Mouse (Mus musculus): ENCODE results near the gene Pik3cg.

The Pik3cg gene

GRCm38 (mm10) chr12:32145651-32146050, 62.8 kb downstream of the Pik3cg start:
- in situ Hi-C loops (cut with MboI, MseI): loop anchor here (5.0 kb wide), 1 partner anchor 178 kb away; no protein-coding TSS in a partner anchor

- in situ Hi-C loops (cut with MboI, MseI): no loop called here
Measured at GRCm38 (mm10) chr12:32144513-32144912, 63.9 kb downstream of the Pik3cg start.

GRCm38 (mm10) chr12:32143782-32144181, 64.7 kb downstream of the Pik3cg start:
- in situ Hi-C loops (cut with MboI, MseI): no loop called here

GRCm38 (mm10) chr12:32143151-32143550, 65.3 kb downstream of the Pik3cg start:
- in situ Hi-C loops (cut with MboI, MseI): no loop called here

GRCm38 (mm10) chr12:32141766-32142165, 66.7 kb downstream of the Pik3cg start:
- in situ Hi-C loops (cut with MboI, MseI): no loop called here

DNA sequence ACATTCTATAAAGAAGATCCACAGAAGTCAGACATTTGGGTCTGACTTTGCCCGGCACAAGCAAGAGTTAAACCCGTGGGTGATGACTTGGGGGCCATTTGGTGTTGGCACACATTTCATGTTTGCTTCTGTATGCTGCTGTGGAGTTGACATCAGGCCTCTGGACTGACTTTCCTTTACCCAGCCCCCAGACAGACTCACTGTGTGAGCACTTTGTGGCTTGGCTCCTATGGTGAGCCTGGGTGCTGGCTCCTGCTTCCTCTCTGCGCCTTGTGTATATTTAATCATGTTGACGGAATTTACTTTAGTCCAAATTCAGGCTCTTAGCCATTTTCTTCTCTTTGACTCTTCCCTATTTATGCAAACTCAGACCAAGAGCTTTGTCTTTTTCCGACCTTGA, 69.6 kb downstream of the Pik3cg start:
- in situ Hi-C loops (cut with MboI, MseI): no loop called here

GRCm38 (mm10) chr12:32138362-32138761, 70.1 kb downstream of the Pik3cg start:
- in situ Hi-C loops (cut with MboI, MseI): no loop called here

DNA sequence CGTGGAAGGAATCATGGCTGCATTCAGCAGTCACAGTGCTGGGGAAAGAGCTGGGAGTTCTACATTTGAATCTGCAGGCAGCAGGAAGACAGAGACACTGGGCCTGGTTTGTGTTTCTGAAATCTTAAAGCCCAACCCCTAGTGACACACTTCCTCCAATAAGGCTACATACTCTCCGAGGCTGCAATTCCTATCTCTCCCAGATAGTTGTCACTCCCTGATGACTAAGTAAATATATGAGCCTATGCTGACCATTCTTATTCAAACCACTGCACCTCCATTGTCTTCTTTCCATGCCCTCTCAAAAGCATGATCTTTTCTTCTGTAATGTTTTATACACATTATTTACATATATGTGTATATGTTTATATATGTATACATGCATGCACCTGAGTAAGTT, 70.9 kb downstream of the Pik3cg start:
- in situ Hi-C loops (cut with MboI, MseI): no loop called here

DNA sequence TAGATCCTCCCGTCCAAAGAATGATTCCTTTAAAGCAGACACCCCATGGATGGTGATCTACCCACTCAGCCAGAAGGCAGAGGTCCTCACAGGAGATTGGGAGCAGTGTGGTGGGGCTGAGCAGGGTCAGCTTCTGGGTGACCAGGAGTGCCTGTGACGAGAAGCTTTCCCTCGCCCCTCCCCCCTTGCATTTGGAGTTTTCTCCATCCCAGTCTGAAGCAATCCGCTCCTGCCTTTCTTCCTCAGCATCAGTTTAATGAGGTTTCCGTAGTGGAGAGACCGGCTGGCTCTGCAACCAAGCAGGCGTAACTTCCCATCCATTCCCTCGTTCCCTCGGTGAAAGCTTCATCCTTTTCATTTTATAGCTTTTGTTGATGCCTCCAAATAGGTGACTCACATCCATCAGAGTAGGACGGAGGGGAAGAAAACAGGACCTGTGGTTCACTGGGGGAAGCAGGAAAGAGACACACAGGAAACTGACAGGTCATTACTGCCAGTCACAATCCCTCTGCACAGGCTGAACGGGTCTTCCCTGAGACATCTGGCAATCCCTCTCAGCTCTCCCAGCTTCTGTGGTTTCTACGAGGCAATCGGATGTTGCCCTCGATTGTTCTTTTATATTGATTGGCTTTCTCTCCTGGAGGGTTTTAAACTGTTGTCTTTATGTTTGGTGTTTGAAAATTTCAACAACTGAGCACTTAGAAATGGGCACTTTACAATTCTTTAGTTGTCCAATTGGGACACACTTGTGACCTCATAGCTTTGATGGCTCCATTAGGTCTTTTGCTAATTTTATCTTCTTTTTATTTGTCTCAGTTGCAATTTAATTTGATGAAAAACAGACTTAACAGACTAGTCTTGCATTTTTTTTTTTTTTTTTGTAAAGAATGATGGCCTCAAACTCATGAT, 80.6 kb downstream of the Pik3cg start:
- in situ Hi-C loops (cut with MboI, MseI): no loop called here

DNA sequence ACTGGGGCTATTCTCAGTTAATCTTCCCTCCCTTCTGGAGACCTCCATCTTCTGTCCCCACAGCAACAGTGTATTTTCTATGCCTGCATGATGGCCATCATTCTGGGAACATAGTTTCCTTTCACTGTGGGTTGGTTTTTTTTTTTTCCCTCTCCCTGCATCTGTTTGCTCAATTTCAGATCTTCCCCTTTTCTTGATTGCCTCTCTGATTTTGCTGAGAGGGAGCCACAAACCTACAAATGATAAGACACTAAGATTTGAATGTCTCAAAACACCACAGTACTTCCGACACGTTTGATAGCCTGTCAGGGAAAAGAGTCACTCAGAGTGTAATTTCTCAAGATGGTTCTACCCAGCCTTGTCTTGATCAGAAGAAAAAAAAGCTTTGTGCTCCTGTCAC, 81.3 kb downstream of the Pik3cg start:
- in situ Hi-C loops (cut with MboI, MseI): no loop called here

DNA sequence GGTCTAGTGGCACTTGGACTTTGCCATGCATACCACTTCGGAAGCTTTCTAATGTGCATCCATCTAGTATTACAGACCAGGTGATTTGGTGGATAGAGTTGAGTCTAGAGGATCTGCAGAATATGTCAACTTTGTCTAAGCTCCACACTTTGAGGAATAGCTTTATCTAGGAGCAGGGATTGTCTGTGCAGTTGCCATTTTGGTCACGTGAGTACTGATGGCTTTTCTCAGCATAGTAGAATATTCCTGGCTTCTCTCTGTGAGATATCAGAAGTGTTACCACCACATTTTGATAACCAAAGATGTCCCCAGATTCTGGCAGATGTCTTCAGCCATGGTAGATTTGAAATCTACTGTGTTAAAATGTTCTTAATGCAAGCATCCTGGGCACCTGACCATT, 84.0 kb downstream of the Pik3cg start:
- in situ Hi-C loops (cut with MboI, MseI): no loop called here

GRCm38 (mm10) chr12:32124030-32124429, 84.4 kb downstream of the Pik3cg start:
- in situ Hi-C loops (cut with MboI, MseI): no loop called here

DNA sequence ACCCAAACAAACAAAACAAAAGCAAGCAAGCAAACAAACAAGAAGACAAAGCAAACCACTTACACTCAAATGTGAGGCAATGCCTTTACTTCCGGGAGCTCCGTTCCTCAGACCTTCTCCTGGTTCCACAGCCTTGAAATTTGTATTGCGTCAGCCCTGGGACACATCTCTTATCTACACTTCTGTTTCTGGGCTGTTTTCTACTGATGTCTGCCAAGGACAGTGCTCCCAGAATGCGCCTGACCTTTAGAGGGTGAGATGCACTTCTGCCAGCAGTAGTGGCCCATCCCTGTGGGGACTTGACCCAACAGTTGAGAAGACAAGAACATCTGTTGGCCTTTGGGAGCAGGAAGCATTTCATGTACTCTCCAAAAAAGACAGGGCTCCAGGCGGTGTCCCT, 84.9 kb downstream of the Pik3cg start:
- in situ Hi-C loops (cut with MboI, MseI): no loop called here

All from T-helper 2 cell (primary cell).